Mouse (Mus musculus) limb, embryonic 14.5 days (tissue): Measurements from ENCODE around the gene Ptch1. TPM values are rescaled to one million over a fixed set of nuclear protein-coding genes. Genes with fewer than 3 reads are reported as not detected.

Source experiments
- ATAC-seq: fragments of 200-750 bp; cut with Nextera tagmentation; 2 replicates; pipeline ENCODE4 v1.8.0; 2017; ENCODE audit warnings: low read depth, moderate number of reproducible peaks, moderate TSS enrichment; ENCODE audit not compliant: low FRiP score
- DNase-seq: peaks from one replicate; pipeline ENCODE4 v3.0.0-alpha.2; 2015; ENCODE audit warnings: low spot score
- H3K27ac ChIP-seq: fragments of 300-500 bp; sonication (generic); replicated peaks from 2 replicates; pipeline ENCODE4 v1.5.1; 2014; ENCODE audit warnings: low read depth, mild to moderate bottlenecking, low read length, moderate library complexity, mixed read lengths
- H3K27me3 ChIP-seq: fragments of 300-500 bp; sonication (generic); 2 replicates; pipeline ENCODE4 v1.6.1; 2014; ENCODE audit warnings: low read length, mixed read lengths; ENCODE audit not compliant: control insufficient read depth, insufficient read depth
- H3K36me3 ChIP-seq: fragments of 300-500 bp; sonication (generic); 2 replicates; pipeline ENCODE4 v1.6.1; 2014; ENCODE audit warnings: mild to moderate bottlenecking, low read length, moderate library complexity, mixed read lengths; ENCODE audit not compliant: control insufficient read depth, insufficient read depth
- H3K4me1 ChIP-seq: fragments of 300-500 bp; sonication (generic); 2 replicates; pipeline ENCODE4 v1.6.1; 2014; ENCODE audit warnings: antibody characterized with exemption, low read length, mixed read lengths; ENCODE audit not compliant: control insufficient read depth, insufficient read depth
- H3K4me2 ChIP-seq: fragments of 300-500 bp; sonication (generic); replicated peaks from 2 replicates; pipeline ENCODE4 v1.6.1; 2014; ENCODE audit warnings: low read depth, mild to moderate bottlenecking, low read length, moderate library complexity; ENCODE audit not compliant: severe bottlenecking
- H3K4me3 ChIP-seq: fragments of 300-500 bp; sonication (generic); replicated peaks from 2 replicates; pipeline ENCODE4 v1.5.1; 2014; ENCODE audit warnings: low read length
- H3K9ac ChIP-seq: fragments of 300-500 bp; sonication (generic); 2 replicates; pipeline ENCODE4 v1.6.1; 2014; ENCODE audit warnings: mild to moderate bottlenecking, low read depth, low read length, moderate library complexity; ENCODE audit not compliant: severe bottlenecking
- H3K9me3 ChIP-seq: fragments of 300-500 bp; sonication (generic); 2 replicates; pipeline ENCODE4 v1.6.1; 2016; ENCODE audit warnings: low read length; ENCODE audit not compliant: control insufficient read depth
- POLR2A ChIP-seq: fragments of 200-500 bp; IDR thresholded peaks from 2 replicates; pipeline ENCODE4 v1.8.0; 2012; ENCODE audit warnings: inconsistent platforms, mild to moderate bottlenecking, moderate library complexity, borderline replicate concordance; ENCODE audit not compliant: insufficient read depth, insufficient read length; ENCODE audit errors: extremely low read depth
- WGBS: fragments of 180-500 bp; shearing (Covaris S2); extraction: QIAGEN DNeasy Blood & Tissue Kit; methylation state at CpG from one replicate; pipeline ENCODE4 v1.1.7; 2014; 5-methylcytosine and 5-hydroxymethylcytosine counted together
- polyA plus RNA-seq, 2 experiments: library from polyadenylated mRNA; depleted of rRNA in 1 of 2; stranded (reverse) in 1 of 2; unstranded in 1 of 2; fragments of >200 nt; fragmentation: Nextera tagmentation in 1 of 2; extraction: Ambion mirVana in 1 of 2; gene quantifications; 2 replicates each; pipeline versions ENCODE4 v1.2.1 to v1.2.3; 2012 to 2014

Gene Ptch1
- polyA plus RNA-seq, 2 experiments: 31.0 to 45.9 TPM

- no peak overlapping the region for H3K9ac ChIP-seq
- H3K36me3 ChIP-seq: peaks cover 80% of the 10 kb centered on the region
- no peak overlapping the region for H3K4me3 ChIP-seq
- no peak for DNase-seq
- H3K9me3 ChIP-seq: no peaks in the 10 kb centered on the region
- no peak overlapping the region for H3K27ac ChIP-seq
- peaks cover 9% of the 10 kb centered on the region; the same call in 1 of the 2 replicates for H3K4me1 ChIP-seq
- 65% methylated on average over 12 of the region's 13 CpGs for WGBS
- TF ChIP-seq POLR2A: no peak
- no peak overlapping the region for H3K4me2 ChIP-seq
- ATAC-seq: no peak
- no peaks in the 10 kb centered on the region for H3K27me3 ChIP-seq
These were observed 29.1 kb downstream of the Ptch1 start for GRCm38 (mm10) chr13:63544119-63544966.

- Histone ChIP-seq H3K27ac (no peak overlapping the region), H3K9ac (no peak overlapping the region), H3K4me2 (no peak overlapping the region), H3K9me3 (no peaks in the 10 kb centered on the region), H3K4me3 (no peak overlapping the region), H3K4me1 (peaks cover 7% of the 10 kb centered on the region; the same call in 1 of the 2 replicates), H3K27me3 (no peaks in the 10 kb centered on the region), H3K36me3 (peaks cover 88% of the 10 kb centered on the region)
- no peak for TF ChIP-seq POLR2A
- WGBS: 50% methylated on average over 6 of the region's 6 CpGs
- DNase-seq (no peak), ATAC-seq (no peak)
These were observed 29.9 kb downstream of the Ptch1 start for GRCm38 (mm10) chr13:63543459-63543858.

- 53% methylated on average over 3 of the region's 3 CpGs for WGBS
- no peaks in the 10 kb centered on the region for H3K9me3 ChIP-seq
- peaks cover 7% of the 10 kb centered on the region; the same call in 1 of the 2 replicates for H3K4me1 ChIP-seq
- H3K27me3 ChIP-seq: no peaks in the 10 kb centered on the region
- DNase-seq: no peak
- H3K4me3 ChIP-seq: no peak overlapping the region
- H3K9ac ChIP-seq: no peak overlapping the region
- no peak overlapping the region for H3K4me2 ChIP-seq
- TF ChIP-seq POLR2A: no peak
- no peak overlapping the region for H3K27ac ChIP-seq
- ATAC-seq: no peak
- H3K36me3 ChIP-seq: peaks cover 88% of the 10 kb centered on the region
These were observed 30.5 kb downstream of the Ptch1 start for GRCm38 (mm10) chr13:63542796-63543384.

- H3K9ac ChIP-seq: no peak overlapping the region
- DNase-seq: no peak
- H3K4me1 ChIP-seq: peaks cover 10% of the 10 kb centered on the region; the same call in 1 of the 2 replicates
- H3K4me2 ChIP-seq: no peak overlapping the region
- H3K36me3 ChIP-seq: peaks cover 89% of the 10 kb centered on the region
- TF ChIP-seq POLR2A: no peak
- no peaks in the 10 kb centered on the region for H3K27me3 ChIP-seq
- H3K27ac ChIP-seq: no peak overlapping the region
- H3K4me3 ChIP-seq: no peak overlapping the region
- H3K9me3 ChIP-seq: no peaks in the 10 kb centered on the region
- no peak for ATAC-seq
These were observed 31.9 kb downstream of the Ptch1 start for GRCm38 (mm10) chr13:63541510-63541909.

DNA sequence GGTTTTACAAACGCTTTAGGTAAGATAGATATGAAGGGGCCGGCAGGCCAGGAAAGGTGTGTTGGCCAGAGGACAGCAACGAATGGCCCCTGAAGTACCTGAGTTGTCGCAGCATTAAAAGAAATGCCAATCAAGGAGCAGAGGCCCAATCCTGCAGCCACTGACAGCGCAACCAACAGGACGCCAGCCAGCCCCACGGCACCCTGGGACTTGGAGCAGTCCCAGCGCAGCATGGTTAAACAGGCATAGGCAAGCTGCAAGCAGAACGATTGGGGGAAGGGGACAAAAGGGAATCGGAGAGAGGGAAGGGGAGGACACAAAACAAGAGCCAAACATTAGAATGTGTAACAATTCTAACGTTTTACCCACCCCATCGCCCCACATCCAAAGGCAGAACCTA, 32.8 kb downstream of the Ptch1 start:
- Histone ChIP-seq H3K9ac (no peak overlapping the region), H3K4me1 (peaks cover 10% of the 10 kb centered on the region; the same call in 1 of the 2 replicates), H3K4me3 (no peak overlapping the region), H3K4me2 (no peak overlapping the region), H3K36me3 (peaks cover 98% of the 10 kb centered on the region), H3K9me3 (no peaks in the 10 kb centered on the region), H3K27me3 (no peaks in the 10 kb centered on the region), H3K27ac (no peak overlapping the region)
- ATAC-seq (no peak), DNase-seq (no peak)
- TF ChIP-seq POLR2A: no peak
- WGBS: 92% methylated on average over 12 of the region's 12 CpGs
